Comparison of ENCODE assay signal across 8 mouse cellular contexts in genomic region chr9:88542816-88543215, GRCm38 (mm10). TPM values are rescaled to one million over a fixed set of nuclear protein-coding genes. Genes with fewer than 3 reads are reported as not detected.
DNase-seq lines count a peak whose midpoint lies in the region; ATAC-seq and TF ChIP-seq lines count a peak whose summit lies in the region.

No protein-coding gene starts in this region.

- no peaks in the 10 kb centered on the region for H3K9me3 ChIP-seq in forebrain, embryonic 12.5 days
- no peaks in the 10 kb centered on the region for H3K9me3 ChIP-seq in forebrain, embryonic 11.5 days (ENCODE audit: control insufficient read depth, low read length)
- no peaks in the 10 kb centered on the region for H3K9me3 ChIP-seq in limb, embryonic 14.5 days (ENCODE audit: control insufficient read depth, low read length)
- H3K9me3 ChIP-seq in limb, embryonic 10.5 days (replicated peaks) = no peaks in the 10 kb centered on the region
- H3K9me3 ChIP-seq in midbrain, embryonic 15.5 days = no peaks in the 10 kb centered on the region

- intact Hi-C loops in left cerebral cortex, postnatal 36 days (cut with DNase I) = loop anchor here (10.0 kb wide), 1 partner anchor 148 kb away; no protein-coding TSS in a partner anchor

- no peaks in the 10 kb centered on the region for H3K27me3 ChIP-seq in forebrain, embryonic 12.5 days
- H3K27me3 ChIP-seq in forebrain, embryonic 11.5 days (ENCODE audit: control insufficient read depth, insufficient read depth, low read length) = no peaks in the 10 kb centered on the region
- no peaks in the 10 kb centered on the region for H3K27me3 ChIP-seq in limb, embryonic 14.5 days (ENCODE audit: control insufficient read depth, insufficient read depth, low read length)
- H3K27me3 ChIP-seq in limb, embryonic 10.5 days (ENCODE audit: low read depth, poor library complexity, severe bottlenecking) = no peaks in the 10 kb centered on the region
- no peaks in the 10 kb centered on the region for H3K27me3 ChIP-seq in midbrain, embryonic 15.5 days (replicated peaks)

- H3K4me2 ChIP-seq in forebrain, embryonic 12.5 days = no peak overlapping the region
- H3K4me2 ChIP-seq in forebrain, embryonic 11.5 days (ENCODE audit: low read depth, low read length, severe bottlenecking) = no peak overlapping the region
- H3K4me2 ChIP-seq in limb, embryonic 14.5 days (replicated peaks; ENCODE audit: low read depth, low read length, severe bottlenecking) = no peak overlapping the region
- no peak overlapping the region for H3K4me2 ChIP-seq in midbrain, embryonic 15.5 days

- H3K9ac ChIP-seq in forebrain, embryonic 12.5 days = no peak overlapping the region
- no peak overlapping the region for H3K9ac ChIP-seq in forebrain, embryonic 11.5 days (ENCODE audit: low read length)
- H3K9ac ChIP-seq in limb, embryonic 14.5 days (ENCODE audit: low read depth, low read length, severe bottlenecking) = no peak overlapping the region
- no peak overlapping the region for H3K9ac ChIP-seq in midbrain, embryonic 15.5 days

- 35% methylated on average over 2 of the region's 2 CpGs for WGBS in forebrain, embryonic 12.5 days
- 35% methylated on average over 2 of the region's 2 CpGs for WGBS in forebrain, embryonic 11.5 days
- whole genome bisulfite sequencing in limb, embryonic 14.5 days = 37% methylated on average over 2 of the region's 2 CpGs
- 47% methylated on average over 2 of the region's 2 CpGs for WGBS in limb, embryonic 10.5 days
- WGBS in midbrain, embryonic 15.5 days = 30% methylated on average over 2 of the region's 2 CpGs

- DNase-seq in forebrain, embryonic 11.5 days (ENCODE audit: low spot score) = no peak
- peak; percentile 67 for DNase-seq in limb, embryonic 14.5 days (ENCODE audit: low spot score)
- no peak for DNase-seq in limb, embryonic 10.5 days (ENCODE audit: low spot score)
- peak; percentile 46 for DNase-seq in fibroblast of lung, adult 2 months (ENCODE audit: low read depth)
- no peak for DNase-seq in cerebellum, adult 8-10 months
- no peak for DNase-seq in left cerebral cortex, postnatal 36 days (ENCODE audit: low spot score in 2 of 2)

- 0 out of 2 replicates have a peak, but pooled peaks have one; percentile 37 for ATAC-seq in forebrain, embryonic 12.5 days (ENCODE audit: low FRiP score)
- ATAC-seq in forebrain, embryonic 11.5 days (replicated peaks; ENCODE audit: low FRiP score) = no peak
- ATAC-seq in limb, embryonic 14.5 days (ENCODE audit: low FRiP score, low read depth) = no peak
- 0 out of 2 replicates have a peak, but pooled peaks have one; percentile 13 for ATAC-seq in midbrain, embryonic 15.5 days (replicated peaks)

- no peak for TF ChIP-seq POLR2A in limb, embryonic 14.5 days (IDR thresholded peaks at IDR 0.05; ENCODE audit: borderline replicate concordance, extremely low read depth, insufficient read depth, insufficient read length)

- H3K27ac ChIP-seq in forebrain, embryonic 12.5 days = no peak overlapping the region
- H3K27ac ChIP-seq in forebrain, embryonic 11.5 days (ENCODE audit: low read depth, low read length) = no peak overlapping the region
- H3K27ac ChIP-seq in limb, embryonic 14.5 days (replicated peaks; ENCODE audit: low read depth, low read length) = no peak overlapping the region
- no peak overlapping the region for H3K27ac ChIP-seq in limb, embryonic 10.5 days
- no peak overlapping the region for H3K27ac ChIP-seq in midbrain, embryonic 15.5 days

- H3K4me1 ChIP-seq in forebrain, embryonic 12.5 days = 0 out of 2 replicates have a peak, but pooled peaks cover 3% of the 10 kb centered on the region
- no peaks in the 10 kb centered on the region for H3K4me1 ChIP-seq in forebrain, embryonic 11.5 days (replicated peaks; ENCODE audit: control insufficient read depth, insufficient read depth, low read length)
- H3K4me1 ChIP-seq in limb, embryonic 14.5 days (ENCODE audit: control insufficient read depth, insufficient read depth, low read length) = no peaks in the 10 kb centered on the region
- no peaks in the 10 kb centered on the region for H3K4me1 ChIP-seq in limb, embryonic 10.5 days
- peaks cover 6% of the 10 kb centered on the region for H3K4me1 ChIP-seq in midbrain, embryonic 15.5 days

- no peaks in the 10 kb centered on the region for H3K36me3 ChIP-seq in forebrain, embryonic 12.5 days (replicated peaks)
- no peaks in the 10 kb centered on the region for H3K36me3 ChIP-seq in forebrain, embryonic 11.5 days (ENCODE audit: control insufficient read depth, insufficient read depth, low read length)
- H3K36me3 ChIP-seq in limb, embryonic 14.5 days (ENCODE audit: control insufficient read depth, insufficient read depth, low read length) = no peaks in the 10 kb centered on the region
- no peaks in the 10 kb centered on the region for H3K36me3 ChIP-seq in limb, embryonic 10.5 days
- no peaks in the 10 kb centered on the region for H3K36me3 ChIP-seq in midbrain, embryonic 15.5 days (replicated peaks)

- no peak overlapping the region for H3K4me3 ChIP-seq in forebrain, embryonic 12.5 days (replicated peaks)
- no peak overlapping the region for H3K4me3 ChIP-seq in forebrain, embryonic 11.5 days (ENCODE audit: low read depth, low read length)
- H3K4me3 ChIP-seq in limb, embryonic 14.5 days (replicated peaks; ENCODE audit: low read length) = no peak overlapping the region
- H3K4me3 ChIP-seq in limb, embryonic 10.5 days = no peak overlapping the region
- H3K4me3 ChIP-seq in midbrain, embryonic 15.5 days = no peak overlapping the region

RNA-seq across cellular contexts. Expression of gene Zfp949, which starts 5.0 kb away (rescaled TPM):
- polyA plus RNA-seq in forebrain, embryonic 12.5 days (2016; fragmentation: Nextera tagmentation; extraction: Ambion mirVana) = 10.7 and 10.8 TPM in 2 replicates
- 7.8 and 10.1 TPM in 2 replicates for polyA plus RNA-seq in forebrain, embryonic 11.5 days (2014; fragmentation: Nextera tagmentation; extraction: Ambion mirVana)
- 8.2 TPM in 2 replicates for polyA plus RNA-seq in limb, embryonic 14.5 days (2012; rRNA removed)
- polyA plus RNA-seq in limb, embryonic 14.5 days (2014; fragmentation: Nextera tagmentation; extraction: Ambion mirVana) = 10.1 and 12.4 TPM in 2 replicates
- 5.2 and 9.1 TPM in 2 replicates for polyA plus RNA-seq in limb, embryonic 10.5 days (2016; fragmentation: Nextera tagmentation; extraction: Ambion mirVana)
- 21.2 and 22.2 TPM in 2 replicates for polyA plus RNA-seq in midbrain, embryonic 15.5 days (2015; fragmentation: Nextera tagmentation; extraction: Ambion mirVana)
- 10 to 100 TPM; 22.4 to 23.8 TPM for total RNA-seq in left cerebral cortex, postnatal 36 days (2021)

RNA-seq across cellular contexts. Expression of gene Trim43a, which starts 37.9 kb away (rescaled TPM):
- polyA plus RNA-seq in forebrain, embryonic 12.5 days (2016; fragmentation: Nextera tagmentation; extraction: Ambion mirVana) = 0.20 TPM in 1 of 2 replicates, not detected in the other
- polyA plus RNA-seq in forebrain, embryonic 11.5 days (2014; fragmentation: Nextera tagmentation; extraction: Ambion mirVana) = not detected in 2 replicates
- 0.05 and 0.15 TPM in 2 replicates for polyA plus RNA-seq in limb, embryonic 14.5 days (2012; rRNA removed)
- polyA plus RNA-seq in limb, embryonic 14.5 days (2014; fragmentation: Nextera tagmentation; extraction: Ambion mirVana) = not detected in 2 replicates
- 0.13 and 0.15 TPM in 2 replicates for polyA plus RNA-seq in limb, embryonic 10.5 days (2016; fragmentation: Nextera tagmentation; extraction: Ambion mirVana)
- 0.17 and 0.19 TPM in 2 replicates for polyA plus RNA-seq in midbrain, embryonic 15.5 days (2015; fragmentation: Nextera tagmentation; extraction: Ambion mirVana)
- 1 to 10 TPM; 1.2 to 1.5 TPM for total RNA-seq in left cerebral cortex, postnatal 36 days (2021)

Comparison
In these comparisons a context has a peak if more than half of its experiments do, and no peak if none do; other contexts are left out.
1. ATAC-seq: peak in forebrain, embryonic 12.5 days (single experiment) and midbrain, embryonic 15.5 days (single experiment); none in forebrain, embryonic 11.5 days (single experiment) and limb, embryonic 14.5 days (single experiment).
2. DNase-seq: peak in limb, embryonic 14.5 days (single experiment) and fibroblast of lung, adult 2 months (single experiment); none in forebrain, embryonic 11.5 days (single experiment), limb, embryonic 10.5 days (single experiment), cerebellum, adult 8-10 months (single experiment) and left cerebral cortex, postnatal 36 days (0 of 2).